Mouse (Mus musculus) liver, embryonic 14.5 days (tissue): ENCODE data around the gene Vps26a.

ENCODE experiments used
- CTCF ChIP-seq: IDR thresholded peaks from 2 replicates; pipeline ENCODE4 v1.5.1; 2016; ENCODE audit warnings: antibody characterized with exemption, low read depth, control low read depth
- EP300 ChIP-seq: IDR thresholded peaks from 2 replicates; pipeline ENCODE4 v1.6.1; 2016; ENCODE audit warnings: antibody characterized with exemption, low read depth

DNA sequence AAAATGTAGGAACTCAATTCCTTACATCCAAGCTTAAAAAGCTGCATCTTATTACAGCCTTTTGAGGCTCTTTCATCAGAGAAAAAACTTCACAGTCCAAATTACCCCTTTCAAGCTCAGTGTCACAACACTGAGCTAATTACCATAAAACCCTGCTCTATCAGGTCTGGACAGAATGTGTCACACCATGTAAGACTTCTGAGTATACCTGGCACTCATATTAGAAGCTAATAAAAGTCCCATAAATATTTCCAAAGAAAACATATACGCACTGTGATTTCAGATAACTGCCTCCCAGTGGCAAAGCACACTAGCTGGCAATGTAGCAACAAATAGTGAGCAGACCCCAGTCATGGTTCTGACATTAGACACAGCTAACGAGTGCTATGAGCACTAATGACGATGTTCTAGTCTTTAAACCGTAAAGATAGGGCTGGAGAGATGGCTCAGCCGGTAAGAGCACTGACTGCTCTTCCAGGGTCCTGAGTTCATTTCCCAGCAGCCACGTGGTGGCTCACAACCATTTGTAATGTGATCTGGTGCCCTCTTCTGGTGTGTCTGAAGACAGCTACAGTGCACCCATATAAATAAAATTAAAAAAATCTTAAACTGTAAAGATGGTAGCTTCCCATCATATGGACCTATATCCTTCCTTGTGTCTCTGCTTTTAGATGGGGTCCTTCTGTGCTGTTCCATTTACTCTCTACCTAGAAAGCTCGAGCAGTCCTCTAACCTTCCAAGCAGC lies 5.3 kb downstream of the Vps26a start:
- peak; percentile 12; the same call in 1 of the 2 replicates for TF ChIP-seq CTCF
- no peak for TF ChIP-seq EP300
